Mouse (Mus musculus): ENCODE results near the gene Gm4969. TPM values are rescaled to one million over a fixed set of nuclear protein-coding genes. Genes with fewer than 3 reads are reported as not detected.
"Not testable (repeated sequence)": the region's sequence is repeated elsewhere in the genome, so short reads cannot be mapped to it uniquely, and the experiment has no call there.

Gene Gm4969
- polyA plus RNA-seq, 1 experiment from 2014 or later, result 9.5 TPM

GRCm38 (mm10) chr7:19074494-19074893, 43.7 kb downstream of the Gm4969 start:
- no peaks in the 10 kb centered on the region for H3K9me3 ChIP-seq (replicated peaks; ENCODE audit: control insufficient read depth, low read length, poor library complexity, severe bottlenecking)
- no peak overlapping the region for H3K4me3 ChIP-seq (ENCODE audit: low read depth, low read length)
- no peak for ATAC-seq
- H3K27me3 ChIP-seq (ENCODE audit: control insufficient read depth, insufficient read depth, low read depth, low read length), result no peaks in the 10 kb centered on the region
- peaks cover 10% of the 10 kb centered on the region for H3K36me3 ChIP-seq (ENCODE audit: control insufficient read depth, insufficient read depth, low read length)
- no peak overlapping the region for H3K27ac ChIP-seq (ENCODE audit: low read length)
- H3K9ac ChIP-seq (ENCODE audit: low read depth, low read length), result no peak overlapping the region
- WGBS, result 95% methylated on average over 6 of the region's 6 CpGs
- H3K4me1 ChIP-seq (ENCODE audit: control insufficient read depth, insufficient read depth, low read length), result peaks cover 22% of the 10 kb centered on the region
- no peak overlapping the region for H3K4me2 ChIP-seq (ENCODE audit: low read length)

GRCm38 (mm10) chr7:19073504-19073903, 44.7 kb downstream of the Gm4969 start:
- WGBS, result 82% methylated on average over 9 of the region's 9 CpGs
- H3K9ac ChIP-seq (ENCODE audit: low read depth, low read length), result no peak overlapping the region

DNA sequence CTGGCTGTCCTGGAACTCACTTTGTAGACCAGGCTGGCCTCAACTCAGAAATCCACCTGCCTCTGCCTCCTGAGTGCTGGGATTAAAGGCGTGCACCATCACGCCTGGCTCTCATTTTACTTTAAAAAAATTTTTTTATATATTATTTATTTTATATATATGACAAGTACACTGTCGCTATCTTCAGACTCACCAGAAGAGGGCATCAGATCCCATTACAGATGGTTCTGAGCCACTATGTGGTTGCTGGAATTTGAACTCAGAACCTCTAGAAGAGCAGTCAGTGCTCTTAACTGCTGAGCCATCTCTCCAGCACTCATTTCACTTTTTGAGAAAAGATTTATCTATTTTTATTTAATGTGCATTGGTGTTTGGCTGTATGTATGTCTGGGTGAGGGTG, 47.1 kb downstream of the Gm4969 start:
- 57% methylated on average over 3 of the region's 3 CpGs for WGBS
- ATAC-seq, result not testable (repeated sequence)

More at GRCm38 (mm10) chr7:19073504-19073903, 44.7 kb downstream of the Gm4969 start:
- no peak for ATAC-seq
- Histone ChIP-seq H3K36me3 (ENCODE audit: control insufficient read depth, insufficient read depth, low read length) (peaks cover 5% of the 10 kb centered on the region), H3K4me1 (ENCODE audit: control insufficient read depth, insufficient read depth, low read length) (peaks cover 22% of the 10 kb centered on the region), H3K4me2 (ENCODE audit: low read length) (no peak overlapping the region), H3K4me3 (ENCODE audit: low read depth, low read length) (no peak overlapping the region), H3K27me3 (ENCODE audit: control insufficient read depth, insufficient read depth, low read depth, low read length) (no peaks in the 10 kb centered on the region), H3K9me3 (replicated peaks; ENCODE audit: control insufficient read depth, low read length, poor library complexity, severe bottlenecking) (no peaks in the 10 kb centered on the region), H3K27ac (ENCODE audit: low read length) (no peak overlapping the region)

GRCm38 (mm10) chr7:19069500-19069899, 48.7 kb downstream of the Gm4969 start:
- ATAC-seq, result no peak
- Histone ChIP-seq H3K27ac (ENCODE audit: low read length) (no peak overlapping the region), H3K36me3 (ENCODE audit: control insufficient read depth, insufficient read depth, low read length) (no peaks in the 10 kb centered on the region), H3K4me2 (ENCODE audit: low read length) (no peak overlapping the region), H3K4me3 (ENCODE audit: low read depth, low read length) (no peak overlapping the region), H3K27me3 (ENCODE audit: control insufficient read depth, insufficient read depth, low read depth, low read length) (peaks cover 27% of the 10 kb centered on the region), H3K4me1 (ENCODE audit: control insufficient read depth, insufficient read depth, low read length) (no peaks in the 10 kb centered on the region), H3K9ac (ENCODE audit: low read depth, low read length) (no peak overlapping the region), H3K9me3 (replicated peaks; ENCODE audit: control insufficient read depth, low read length, poor library complexity, severe bottlenecking) (no peaks in the 10 kb centered on the region)
- 48% methylated on average over 3 of the region's 3 CpGs for WGBS

More for the DNA sequence above, 47.1 kb downstream of the Gm4969 start:
- not testable (repeated sequence) for H3K27ac ChIP-seq (ENCODE audit: low read length); H3K4me1 ChIP-seq (ENCODE audit: control insufficient read depth, insufficient read depth, low read length); H3K36me3 ChIP-seq (ENCODE audit: control insufficient read depth, insufficient read depth, low read length); H3K9me3 ChIP-seq (replicated peaks; ENCODE audit: control insufficient read depth, low read length, poor library complexity, severe bottlenecking); H3K9ac ChIP-seq (ENCODE audit: low read depth, low read length); H3K4me3 ChIP-seq (ENCODE audit: low read depth, low read length); H3K4me2 ChIP-seq (ENCODE audit: low read length)
- peaks cover 12% of the 10 kb centered on the region for H3K27me3 ChIP-seq (ENCODE audit: control insufficient read depth, insufficient read depth, low read depth, low read length)

DNA sequence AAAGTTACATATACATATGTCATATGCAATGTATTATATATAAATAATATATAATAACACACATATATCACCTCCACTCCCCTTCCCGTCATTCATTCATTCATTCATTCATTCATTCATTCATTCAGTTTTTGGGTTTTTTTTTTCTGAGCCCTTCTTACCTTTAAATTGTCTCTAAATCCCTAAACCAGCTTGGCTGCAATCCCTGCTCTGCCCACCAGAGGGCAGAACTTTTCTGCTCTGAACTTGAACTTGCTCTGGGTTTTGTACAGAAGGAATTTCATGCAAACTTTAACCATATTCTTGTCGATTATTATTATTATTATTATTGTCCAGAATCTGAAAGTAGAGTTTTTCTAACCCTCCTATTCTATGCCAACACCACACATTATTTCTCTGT, 49.5 kb downstream of the Gm4969 start:
- no peak overlapping the region for H3K27ac ChIP-seq (ENCODE audit: low read length)
- 6% methylated on average over 2 of the region's 2 CpGs for WGBS
- H3K9me3 ChIP-seq (replicated peaks; ENCODE audit: control insufficient read depth, low read length, poor library complexity, severe bottlenecking), result no peaks in the 10 kb centered on the region
- H3K27me3 ChIP-seq (ENCODE audit: control insufficient read depth, insufficient read depth, low read depth, low read length), result peaks cover 29% of the 10 kb centered on the region
- H3K9ac ChIP-seq (ENCODE audit: low read depth, low read length), result no peak overlapping the region
- H3K4me1 ChIP-seq (ENCODE audit: control insufficient read depth, insufficient read depth, low read length), result no peaks in the 10 kb centered on the region
- no peaks in the 10 kb centered on the region for H3K36me3 ChIP-seq (ENCODE audit: control insufficient read depth, insufficient read depth, low read length)
- no peak for ATAC-seq
- no peak overlapping the region for H3K4me2 ChIP-seq (ENCODE audit: low read length)
- no peak overlapping the region for H3K4me3 ChIP-seq (ENCODE audit: low read depth, low read length)

DNA sequence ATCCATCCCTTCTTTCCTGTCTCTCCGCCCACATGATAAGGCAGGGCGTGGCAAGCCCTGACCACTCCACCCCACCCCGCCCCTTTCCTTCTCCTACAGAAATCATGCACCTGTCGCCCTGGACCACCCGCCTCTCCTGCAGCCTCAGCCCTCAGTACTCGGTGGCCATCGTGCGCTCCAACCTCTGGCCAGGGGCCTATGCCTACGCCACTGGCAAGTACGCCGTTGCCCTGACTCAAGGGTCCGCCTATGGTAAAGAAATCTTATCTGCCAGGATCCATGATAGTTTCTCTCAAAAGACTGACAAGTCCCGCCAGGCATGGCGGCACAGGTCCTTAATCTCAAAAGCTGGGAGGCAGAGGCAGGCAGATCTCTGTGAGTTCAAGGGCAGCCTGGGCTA, 50.2 kb downstream of the Gm4969 start:
- H3K4me2 ChIP-seq (ENCODE audit: low read length), result no peak overlapping the region
- H3K27ac ChIP-seq (ENCODE audit: low read length), result no peak overlapping the region
- no peak overlapping the region for H3K9ac ChIP-seq (ENCODE audit: low read depth, low read length)
- no peaks in the 10 kb centered on the region for H3K4me1 ChIP-seq (ENCODE audit: control insufficient read depth, insufficient read depth, low read length)
- no peak for ATAC-seq
- no peaks in the 10 kb centered on the region for H3K36me3 ChIP-seq (ENCODE audit: control insufficient read depth, insufficient read depth, low read length)
- no peaks in the 10 kb centered on the region for H3K9me3 ChIP-seq (replicated peaks; ENCODE audit: control insufficient read depth, low read length, poor library complexity, severe bottlenecking)
- peaks cover 29% of the 10 kb centered on the region for H3K27me3 ChIP-seq (ENCODE audit: control insufficient read depth, insufficient read depth, low read depth, low read length)
- H3K4me3 ChIP-seq (ENCODE audit: low read depth, low read length), result no peak overlapping the region
- WGBS, result 71% methylated on average over 10 of the region's 14 CpGs

GRCm38 (mm10) chr7:19067063-19067462, 51.1 kb downstream of the Gm4969 start:
- Histone ChIP-seq H3K4me3 (ENCODE audit: low read depth, low read length) (no peak overlapping the region), H3K36me3 (ENCODE audit: control insufficient read depth, insufficient read depth, low read length) (no peaks in the 10 kb centered on the region), H3K27ac (ENCODE audit: low read length) (no peak overlapping the region), H3K4me1 (ENCODE audit: control insufficient read depth, insufficient read depth, low read length) (no peaks in the 10 kb centered on the region), H3K4me2 (ENCODE audit: low read length) (no peak overlapping the region), H3K27me3 (ENCODE audit: control insufficient read depth, insufficient read depth, low read depth, low read length) (peaks cover 29% of the 10 kb centered on the region), H3K9me3 (replicated peaks; ENCODE audit: control insufficient read depth, low read length, poor library complexity, severe bottlenecking) (no peaks in the 10 kb centered on the region), H3K9ac (ENCODE audit: low read depth, low read length) (no peak overlapping the region)
- ATAC-seq, result no peak
- 47% methylated on average over 14 of the region's 14 CpGs for WGBS

- Histone ChIP-seq H3K4me2 (ENCODE audit: low read length) (peak overlapping the region; percentile 36), H3K27me3 (ENCODE audit: control insufficient read depth, insufficient read depth, low read depth, low read length) (peaks cover 29% of the 10 kb centered on the region), H3K4me1 (ENCODE audit: control insufficient read depth, insufficient read depth, low read length) (no peaks in the 10 kb centered on the region), H3K27ac (ENCODE audit: low read length) (no peak overlapping the region), H3K9ac (ENCODE audit: low read depth, low read length) (no peak overlapping the region), H3K9me3 (replicated peaks; ENCODE audit: control insufficient read depth, low read length, poor library complexity, severe bottlenecking) (no peaks in the 10 kb centered on the region), H3K4me3 (ENCODE audit: low read depth, low read length) (peak overlapping the region; percentile 20), H3K36me3 (ENCODE audit: control insufficient read depth, insufficient read depth, low read length) (no peaks in the 10 kb centered on the region)
- WGBS, result 60% methylated on average over 13 of the region's 13 CpGs
- ATAC-seq, result no peak
Observed at GRCm38 (mm10) chr7:19065896-19066295, 52.3 kb downstream of the Gm4969 start.

GRCm38 (mm10) chr7:19057405-19057804, 60.8 kb downstream of the Gm4969 start:
- Histone ChIP-seq H3K4me2 (ENCODE audit: low read length) (no peak overlapping the region), H3K36me3 (ENCODE audit: control insufficient read depth, insufficient read depth, low read length) (no peaks in the 10 kb centered on the region), H3K4me3 (ENCODE audit: low read depth, low read length) (no peak overlapping the region), H3K9me3 (replicated peaks; ENCODE audit: control insufficient read depth, low read length, poor library complexity, severe bottlenecking) (no peaks in the 10 kb centered on the region), H3K9ac (ENCODE audit: low read depth, low read length) (no peak overlapping the region), H3K4me1 (ENCODE audit: control insufficient read depth, insufficient read depth, low read length) (peaks cover 6% of the 10 kb centered on the region), H3K27me3 (ENCODE audit: control insufficient read depth, insufficient read depth, low read depth, low read length) (no peaks in the 10 kb centered on the region), H3K27ac (ENCODE audit: low read length) (no peak overlapping the region)
- WGBS, result 93% methylated on average over 10 of the region's 10 CpGs
- no peak for ATAC-seq
